Mouse (Mus musculus) ES-Bruce4 (cell line): ENCODE results near the gene Antxr1. TPM values are rescaled to one million over a fixed set of nuclear protein-coding genes. Genes with fewer than 3 reads are reported as not detected.

Source experiments
- H3K27ac ChIP-seq: 2 replicates; pipeline ENCODE4 v1.5.1; 2012; ENCODE audit warnings: low read length, inconsistent platforms; ENCODE audit not compliant: insufficient read depth
- H3K27me3 ChIP-seq: 2 replicates; pipeline ENCODE4 v1.6.1; 2012; ENCODE audit warnings: mild to moderate bottlenecking, low read length, inconsistent platforms; ENCODE audit not compliant: control insufficient read depth, poor library complexity, insufficient read depth, severe bottlenecking
- H3K36me3 ChIP-seq: 2 replicates; pipeline ENCODE4 v1.6.1; 2012; ENCODE audit warnings: inconsistent platforms, mild to moderate bottlenecking, low read length, moderate library complexity; ENCODE audit not compliant: control insufficient read depth, poor library complexity, insufficient read depth, severe bottlenecking
- H3K4me1 ChIP-seq: one replicate; pipeline ENCODE4 v1.8.1; 2011; ENCODE audit warnings: low read length; ENCODE audit not compliant: control insufficient read depth, insufficient read depth
- H3K4me3 ChIP-seq: 2 replicates; pipeline ENCODE4 v1.5.1; 2011; ENCODE audit warnings: low read depth, mild to moderate bottlenecking, low read length
- H3K9ac ChIP-seq: 2 replicates; pipeline ENCODE4 v1.6.1; 2012; ENCODE audit warnings: low read depth, mild to moderate bottlenecking, inconsistent platforms; ENCODE audit not compliant: poor library complexity, severe bottlenecking
- H3K9me3 ChIP-seq: replicated peaks from 2 replicates; pipeline ENCODE4 v1.6.1; 2012; ENCODE audit warnings: mild to moderate bottlenecking, low read length, inconsistent platforms; ENCODE audit not compliant: control insufficient read depth, poor library complexity, insufficient read depth, severe bottlenecking
- CTCF ChIP-seq: IDR thresholded peaks from one replicate; pipeline ENCODE4 v1.8.1; 2011; ENCODE audit warnings: low read depth, low read length
- EP300 ChIP-seq: IDR thresholded peaks from 2 replicates; pipeline ENCODE4 v1.6.1; 2011; ENCODE audit warnings: low read depth, low read length; ENCODE audit not compliant: insufficient read depth
- POLR2A ChIP-seq: IDR thresholded peaks from one replicate; pipeline ENCODE4 v1.8.1; 2011; ENCODE audit warnings: low read length; ENCODE audit not compliant: insufficient read depth
- polyA plus RNA-seq: library from polyadenylated mRNA; stranded (reverse); fragments of >200 nt; gene quantifications from 2 replicates; pipeline ENCODE4 v1.2.4, GENCODE M21; 2011; ENCODE audit warnings: low read depth; ENCODE audit not compliant: missing spikeins, insufficient read depth, insufficient read length

The Antxr1 gene
- polyA plus RNA-seq, 1 experiment: 1.6 TPM

- Histone ChIP-seq H3K27ac (no peak overlapping the region), H3K9ac (no peak overlapping the region), H3K9me3 (no peaks in the 10 kb centered on the region), H3K27me3 (no peaks in the 10 kb centered on the region), H3K36me3 (no peaks in the 10 kb centered on the region), H3K4me3 (no peak overlapping the region), H3K4me1 (no peaks in the 10 kb centered on the region)
- TF ChIP-seq CTCF (no peak), POLR2A (no peak), EP300 (no peak)
Measured at GRCm38 (mm10) chr6:87216114-87216591, 119.5 kb downstream of the Antxr1 start.

GRCm38 (mm10) chr6:87213262-87213661 is 122.4 kb downstream of the Antxr1 start:
- no peaks in the 10 kb centered on the region for H3K36me3 ChIP-seq
- H3K9me3 ChIP-seq: no peaks in the 10 kb centered on the region
- no peaks in the 10 kb centered on the region for H3K27me3 ChIP-seq
- no peak overlapping the region for H3K9ac ChIP-seq
- no peak overlapping the region for H3K27ac ChIP-seq
- TF ChIP-seq EP300: no peak
- TF ChIP-seq CTCF: no peak
- no peak for TF ChIP-seq POLR2A
- H3K4me3 ChIP-seq: no peak overlapping the region
- H3K4me1 ChIP-seq: no peaks in the 10 kb centered on the region

- H3K9me3 ChIP-seq: no peaks in the 10 kb centered on the region
- no peak for TF ChIP-seq EP300
- TF ChIP-seq CTCF: no peak
- TF ChIP-seq POLR2A: no peak
- H3K4me1 ChIP-seq: no peaks in the 10 kb centered on the region
Measured at GRCm38 (mm10) chr6:87211551-87211950, 124.1 kb downstream of the Antxr1 start.

GRCm38 (mm10) chr6:87207373-87207982 is 128.1 kb downstream of the Antxr1 start:
- no peaks in the 10 kb centered on the region for H3K27me3 ChIP-seq
- H3K27ac ChIP-seq: no peak overlapping the region
- no peak overlapping the region for H3K9ac ChIP-seq
- TF ChIP-seq CTCF: no peak
- no peak for TF ChIP-seq POLR2A
- TF ChIP-seq EP300: no peak
- no peaks in the 10 kb centered on the region for H3K9me3 ChIP-seq
- H3K4me3 ChIP-seq: no peak overlapping the region
- H3K36me3 ChIP-seq: no peaks in the 10 kb centered on the region
- H3K4me1 ChIP-seq: no peaks in the 10 kb centered on the region

More at GRCm38 (mm10) chr6:87211551-87211950, 124.1 kb downstream of the Antxr1 start:
- H3K27me3 ChIP-seq: no peaks in the 10 kb centered on the region
- H3K27ac ChIP-seq: no peak overlapping the region
- H3K9ac ChIP-seq: no peak overlapping the region
- no peak overlapping the region for H3K4me3 ChIP-seq
- no peaks in the 10 kb centered on the region for H3K36me3 ChIP-seq

- Histone ChIP-seq H3K9ac (no peak overlapping the region), H3K27me3 (no peaks in the 10 kb centered on the region), H3K9me3 (no peaks in the 10 kb centered on the region), H3K4me1 (no peaks in the 10 kb centered on the region), H3K4me3 (no peak overlapping the region), H3K27ac (no peak overlapping the region), H3K36me3 (no peaks in the 10 kb centered on the region)
- TF ChIP-seq POLR2A (no peak), EP300 (no peak), CTCF (no peak)
Measured at GRCm38 (mm10) chr6:87206790-87207189, 128.8 kb downstream of the Antxr1 start.

- no peak overlapping the region for H3K4me3 ChIP-seq
- TF ChIP-seq EP300 (no peak), CTCF (no peak), POLR2A (no peak)
- no peaks in the 10 kb centered on the region for H3K4me1 ChIP-seq
- H3K27ac ChIP-seq: no peak overlapping the region
- H3K9me3 ChIP-seq: no peaks in the 10 kb centered on the region
- no peak overlapping the region for H3K9ac ChIP-seq
- H3K27me3 ChIP-seq: no peaks in the 10 kb centered on the region
- H3K36me3 ChIP-seq: no peaks in the 10 kb centered on the region
Measured at GRCm38 (mm10) chr6:87203467-87203866, 132.2 kb downstream of the Antxr1 start.
